ENCODE assay signal across 10 mouse cellular contexts in genomic region chr8:70488931-70489470, GRCm38 (mm10). TPM values are rescaled to one million over a fixed set of nuclear protein-coding genes. Genes with fewer than 3 reads are reported as not detected.
A peak's percentile ranks its signal among the peaks of the same experiment; 100 is the strongest.
DNase-seq lines count a peak whose midpoint lies in the region; ATAC-seq and TF ChIP-seq lines count a peak whose summit lies in the region.
"Had no signal": no experiment of that assay in that cellular context is flagged by ENCODE, and none has a peak within 500 bp of the region (broad histone marks: within the 10 kb centered on the region; RNA-seq: fewer than 3 reads in every experiment).

No protein-coding gene starts in this region.

- no peak for DNase-seq in gastrocnemius, adult 2 months
- no peak for DNase-seq in gastrocnemius, postnatal 36 days
- peak; percentile 34 for DNase-seq in CD4-positive, CD25-positive, alpha-beta regulatory T cell, adult 2 months (ENCODE audit: low read depth, low spot score)
- DNase-seq in heart, postnatal 0 days (ENCODE audit: low spot score): no peak
- DNase-seq in right cerebral cortex, postnatal 4 days: no peak
- DNase-seq in cerebellum, postnatal 36 days: no peak
- DNase-seq in right cerebral cortex, postnatal 10 days (ENCODE audit: low spot score in 2 of 2): no peak

- H3K4me3 ChIP-seq in gastrocnemius, adult 2 months: peak overlapping the region; percentile 69
- peak overlapping the region; percentile 38 for H3K4me3 ChIP-seq in heart, postnatal 0 days (ENCODE audit: low read depth, low read length)
- peak overlapping the region; percentile 33 for H3K4me3 ChIP-seq in liver, embryonic 16.5 days (ENCODE audit: low read depth, low read length)

- intact Hi-C loops in gastrocnemius, adult 2 months (cut with DNase I): no loop called here
- intact Hi-C loops in gastrocnemius, postnatal 36 days (cut with DNase I): no loop called here

- H3K36me3 ChIP-seq in heart, postnatal 0 days (replicated peaks; ENCODE audit: control insufficient read depth, insufficient read depth, low read length): no peaks in the 10 kb centered on the region
- H3K36me3 ChIP-seq in liver, embryonic 16.5 days (ENCODE audit: control insufficient read depth, insufficient read depth): no peaks in the 10 kb centered on the region

- TF ChIP-seq EP300 in heart, postnatal 0 days (IDR thresholded peaks at IDR 0.05; ENCODE audit: low read depth): no peak

- ATAC-seq in heart, postnatal 0 days (ENCODE audit: insufficient read depth, low read depth): no peak
- no peak for ATAC-seq in liver, embryonic 16.5 days (ENCODE audit: low read depth)

- no peak overlapping the region; the same call in 1 of the 2 replicates for H3K9ac ChIP-seq in heart, postnatal 0 days (replicated peaks; ENCODE audit: low read depth, low read length)
- H3K9ac ChIP-seq in liver, embryonic 16.5 days (ENCODE audit: low read depth, low read length): no peak overlapping the region

- peaks cover 98% of the 10 kb centered on the region for H3K27me3 ChIP-seq in heart, postnatal 0 days (ENCODE audit: control insufficient read depth, insufficient read depth, low read length)
- peaks cover 100% of the 10 kb centered on the region for H3K27me3 ChIP-seq in liver, embryonic 16.5 days (ENCODE audit: control insufficient read depth, insufficient read depth, low read depth, low read length)

- no peaks in the 10 kb centered on the region for H3K9me3 ChIP-seq in heart, postnatal 0 days (replicated peaks; ENCODE audit: control insufficient read depth, low read length)
- no peaks in the 10 kb centered on the region for H3K9me3 ChIP-seq in liver, embryonic 16.5 days (replicated peaks; ENCODE audit: control insufficient read depth, low read length)

- TF ChIP-seq CTCF in gastrocnemius, adult 2 months (IDR thresholded peaks at IDR 0.05): no peak
- TF ChIP-seq CTCF in heart, postnatal 0 days (IDR thresholded peaks at IDR 0.05; ENCODE audit: low read depth): no peak

- H3K4me2 ChIP-seq in heart, postnatal 0 days (ENCODE audit: low read depth, low read length): peak overlapping the region; percentile 59
- H3K4me2 ChIP-seq in liver, embryonic 16.5 days (ENCODE audit: low read depth, low read length): peak overlapping the region; percentile 43

- WGBS in heart, postnatal 0 days: 5% methylated on average over 14 of the region's 14 CpGs
- 3% methylated on average over 14 of the region's 14 CpGs for WGBS in liver, embryonic 16.5 days (ENCODE audit: insufficient replicate concordance)

- no peak overlapping the region for H3K27ac ChIP-seq in gastrocnemius, adult 2 months
- H3K27ac ChIP-seq in heart, postnatal 0 days (ENCODE audit: low read depth): no peak overlapping the region
- no peak overlapping the region for H3K27ac ChIP-seq in liver, embryonic 16.5 days (ENCODE audit: low read length)
- H3K27ac ChIP-seq: macrophage had no signal

- peaks cover 27% of the 10 kb centered on the region for H3K4me1 ChIP-seq in heart, postnatal 0 days (ENCODE audit: control insufficient read depth, insufficient read depth)
- H3K4me1 ChIP-seq in liver, embryonic 16.5 days (ENCODE audit: control insufficient read depth, low read depth, low read length): peaks cover 23% of the 10 kb centered on the region

RNA-seq across cellular contexts. Expression of gene Tmem59l, which starts 1.8 kb away (rescaled TPM):
- not detected for total RNA-seq in gastrocnemius, adult 2 months (2021)
- total RNA-seq in gastrocnemius, postnatal 36 days (2021): not detected
- not detected in 2 replicates for total RNA-seq in heart, postnatal 0 days (2014; rRNA removed; ENCODE audit: low replicate concordance)
- polyA plus RNA-seq in heart, postnatal 0 days (2015; fragmentation: Nextera tagmentation; extraction: Ambion mirVana): not detected in 2 replicates
- polyA plus RNA-seq in liver, embryonic 16.5 days (2015; fragmentation: Nextera tagmentation; extraction: Ambion mirVana): not detected in 2 replicates
- total RNA-seq: gastrocnemius, adult 8-10 months had no signal
- polyA plus RNA-seq: macrophage had no signal

RNA-seq across cellular contexts. Expression of gene Crlf1, which starts 4.0 kb away (rescaled TPM):
- 1 to 10 TPM; 2.5 to 3.2 TPM for total RNA-seq in gastrocnemius, adult 2 months (2021)
- 1 to 10 TPM; 3.4 to 3.8 TPM for total RNA-seq in gastrocnemius, postnatal 36 days (2021)
- not detected in 2 replicates for total RNA-seq in heart, postnatal 0 days (2014; rRNA removed; ENCODE audit: low replicate concordance)
- 0.16 and 0.66 TPM in 2 replicates for polyA plus RNA-seq in heart, postnatal 0 days (2015; fragmentation: Nextera tagmentation; extraction: Ambion mirVana)
- 0.83 and 1.3 TPM in 2 replicates for polyA plus RNA-seq in liver, embryonic 16.5 days (2015; fragmentation: Nextera tagmentation; extraction: Ambion mirVana)
- polyA plus RNA-seq: macrophage had no signal

RNA-seq across cellular contexts. Expression of gene Klhl26, which starts 12.2 kb away (rescaled TPM):
- 1 to 10 TPM; 6.7 to 8.5 TPM for total RNA-seq in gastrocnemius, adult 2 months (2021)
- 1 to 10 TPM; 6.8 to 7.5 TPM for total RNA-seq in gastrocnemius, postnatal 36 days (2021)
- total RNA-seq in heart, postnatal 0 days (2014; rRNA removed; ENCODE audit: low replicate concordance): 15.8 and 22.6 TPM in 2 replicates
- polyA plus RNA-seq in heart, postnatal 0 days (2015; fragmentation: Nextera tagmentation; extraction: Ambion mirVana): 7.1 and 8.7 TPM in 2 replicates
- 5.6 and 7.1 TPM in 2 replicates for polyA plus RNA-seq in liver, embryonic 16.5 days (2015; fragmentation: Nextera tagmentation; extraction: Ambion mirVana)

RNA-seq across cellular contexts. Expression of gene Rex1bd, which starts 17.6 kb away (rescaled TPM):
- total RNA-seq in gastrocnemius, adult 2 months (2021): 100 to 1,000 TPM; 146 to 148 TPM
- total RNA-seq in gastrocnemius, postnatal 36 days (2021): 100 to 1,000 TPM; 126 to 128 TPM
- 121 and 145 TPM in 2 replicates for total RNA-seq in heart, postnatal 0 days (2014; rRNA removed; ENCODE audit: low replicate concordance)
- 139 and 146 TPM in 2 replicates for polyA plus RNA-seq in heart, postnatal 0 days (2015; fragmentation: Nextera tagmentation; extraction: Ambion mirVana)
- 53.7 and 55.6 TPM in 2 replicates for polyA plus RNA-seq in liver, embryonic 16.5 days (2015; fragmentation: Nextera tagmentation; extraction: Ambion mirVana)

RNA-seq across cellular contexts. Expression of gene Uba52, which starts 21.6 kb away (rescaled TPM):
- total RNA-seq in gastrocnemius, adult 2 months (2021): 100 to 1,000 TPM; 777 to 924 TPM
- total RNA-seq in gastrocnemius, postnatal 36 days (2021): 100 to 1,000 TPM; 787 to 802 TPM
- total RNA-seq in heart, postnatal 0 days (2014; rRNA removed; ENCODE audit: low replicate concordance): 887 and 1,064 TPM in 2 replicates
- 1,011 and 1,075 TPM in 2 replicates for polyA plus RNA-seq in heart, postnatal 0 days (2015; fragmentation: Nextera tagmentation; extraction: Ambion mirVana)
- 490 and 558 TPM in 2 replicates for polyA plus RNA-seq in liver, embryonic 16.5 days (2015; fragmentation: Nextera tagmentation; extraction: Ambion mirVana)
